Mouse (Mus musculus): ENCODE data around the gene Loxl1. TPM values are rescaled to one million over a fixed set of nuclear protein-coding genes. Genes with fewer than 3 reads are reported as not detected.

The Loxl1 gene
- polyA plus RNA-seq, 1 experiment from 2014 or later, result 33.4 TPM

DNA sequence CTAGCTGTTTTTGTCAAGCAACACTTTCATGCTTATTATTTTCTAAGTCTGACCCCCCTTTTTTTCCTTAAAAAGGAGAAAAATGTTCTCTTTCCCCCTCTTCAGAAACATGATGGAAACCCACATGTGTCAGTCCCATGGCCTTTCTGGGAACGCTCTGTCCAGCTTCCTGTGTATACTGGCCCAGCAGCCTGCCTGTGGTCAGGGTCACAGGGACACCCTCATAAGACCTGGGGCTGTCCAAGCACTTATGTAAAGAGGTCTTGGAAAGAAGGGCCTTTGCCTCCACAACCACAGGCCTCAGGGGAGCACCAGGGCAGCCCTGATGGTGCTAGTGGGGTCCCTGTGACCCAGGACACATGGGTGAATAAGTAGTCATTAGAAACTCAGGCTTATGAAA lies 23.9 kb downstream of the Loxl1 start:
- no peak overlapping the region for H3K4me2 ChIP-seq (ENCODE audit: low read depth, low read length)
- H3K9ac ChIP-seq (ENCODE audit: low read length), result no peak overlapping the region
- no peak overlapping the region for H3K27ac ChIP-seq (ENCODE audit: low read length)
- 76% methylated on average over 1 of the region's 1 CpGs for WGBS
- no peaks in the 10 kb centered on the region for H3K27me3 ChIP-seq (ENCODE audit: control insufficient read depth, insufficient read depth, low read length)
- ATAC-seq (ENCODE audit: insufficient read depth, low FRiP score), result no peak
- no peaks in the 10 kb centered on the region for H3K9me3 ChIP-seq (replicated peaks; ENCODE audit: control insufficient read depth, low read length)
- H3K4me3 ChIP-seq (replicated peaks; ENCODE audit: low read length), result no peak overlapping the region
- H3K36me3 ChIP-seq (ENCODE audit: control insufficient read depth, insufficient read depth, low read length), result no peaks in the 10 kb centered on the region; the same call in 1 of the 2 replicates
- H3K4me1 ChIP-seq (ENCODE audit: control insufficient read depth, insufficient read depth, low read length), result no peaks in the 10 kb centered on the region

DNA sequence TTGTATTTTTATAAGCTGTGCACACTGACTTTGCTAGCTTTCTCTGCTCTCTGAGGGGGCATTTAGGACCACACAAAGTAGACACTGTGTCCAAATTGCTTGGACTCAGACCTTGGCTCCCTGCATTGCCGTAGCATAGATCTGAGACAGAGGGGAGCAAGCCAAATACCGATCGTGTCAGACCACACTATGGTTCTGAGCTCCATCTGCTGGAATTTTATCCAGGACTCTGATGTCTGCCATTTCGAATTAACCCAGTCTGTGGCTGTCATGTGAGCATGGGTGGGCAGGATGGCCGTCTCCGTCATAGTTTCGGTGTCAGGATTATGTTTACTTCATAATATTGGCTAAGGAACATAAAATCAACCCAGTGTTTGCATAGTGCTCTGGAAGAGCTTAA lies 29.6 kb downstream of the Loxl1 start:
- Histone ChIP-seq H3K4me2 (ENCODE audit: low read depth, low read length) (no peak overlapping the region), H3K27me3 (ENCODE audit: control insufficient read depth, insufficient read depth, low read length) (no peaks in the 10 kb centered on the region), H3K4me1 (ENCODE audit: control insufficient read depth, insufficient read depth, low read length) (peaks cover 3% of the 10 kb centered on the region; the same call in 1 of the 2 replicates), H3K36me3 (ENCODE audit: control insufficient read depth, insufficient read depth, low read length) (no peaks in the 10 kb centered on the region), H3K4me3 (replicated peaks; ENCODE audit: low read length) (no peak overlapping the region), H3K27ac (ENCODE audit: low read length) (no peak overlapping the region), H3K9ac (ENCODE audit: low read length) (no peak overlapping the region), H3K9me3 (replicated peaks; ENCODE audit: control insufficient read depth, low read length) (no peaks in the 10 kb centered on the region)
- 47% methylated on average over 7 of the region's 7 CpGs for WGBS
- ATAC-seq (ENCODE audit: insufficient read depth, low FRiP score), result no peak

DNA sequence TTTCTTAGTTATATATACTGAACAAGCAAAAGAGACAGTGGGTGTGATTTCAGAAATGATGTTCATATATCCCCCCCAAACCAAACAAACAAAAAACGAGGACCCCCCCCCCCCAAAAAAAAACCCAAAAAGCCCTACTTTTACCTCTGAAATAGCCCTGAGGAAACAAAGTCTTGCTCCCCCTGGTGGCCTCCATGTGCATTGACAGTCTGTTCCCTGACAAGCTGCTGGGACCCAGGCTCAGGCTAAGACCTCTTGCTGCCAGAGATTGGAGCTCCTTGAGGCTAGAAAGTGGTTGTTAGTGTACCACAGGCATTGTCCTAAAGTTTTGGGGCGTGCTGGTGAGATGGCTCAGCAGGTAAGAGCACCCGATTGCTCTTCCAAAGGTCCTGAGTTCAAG lies 31.4 kb downstream of the Loxl1 start:
- no peak for ATAC-seq (ENCODE audit: insufficient read depth, low FRiP score)
- Histone ChIP-seq H3K27me3 (ENCODE audit: control insufficient read depth, insufficient read depth, low read length) (no peaks in the 10 kb centered on the region), H3K9ac (ENCODE audit: low read length) (no peak overlapping the region), H3K4me1 (ENCODE audit: control insufficient read depth, insufficient read depth, low read length) (peaks cover 3% of the 10 kb centered on the region; the same call in 1 of the 2 replicates), H3K27ac (ENCODE audit: low read length) (no peak overlapping the region), H3K9me3 (replicated peaks; ENCODE audit: control insufficient read depth, low read length) (no peaks in the 10 kb centered on the region), H3K4me2 (ENCODE audit: low read depth, low read length) (no peak overlapping the region), H3K4me3 (replicated peaks; ENCODE audit: low read length) (no peak overlapping the region), H3K36me3 (ENCODE audit: control insufficient read depth, insufficient read depth, low read length) (no peaks in the 10 kb centered on the region)
- WGBS, result 56% methylated on average over 3 of the region's 3 CpGs

DNA sequence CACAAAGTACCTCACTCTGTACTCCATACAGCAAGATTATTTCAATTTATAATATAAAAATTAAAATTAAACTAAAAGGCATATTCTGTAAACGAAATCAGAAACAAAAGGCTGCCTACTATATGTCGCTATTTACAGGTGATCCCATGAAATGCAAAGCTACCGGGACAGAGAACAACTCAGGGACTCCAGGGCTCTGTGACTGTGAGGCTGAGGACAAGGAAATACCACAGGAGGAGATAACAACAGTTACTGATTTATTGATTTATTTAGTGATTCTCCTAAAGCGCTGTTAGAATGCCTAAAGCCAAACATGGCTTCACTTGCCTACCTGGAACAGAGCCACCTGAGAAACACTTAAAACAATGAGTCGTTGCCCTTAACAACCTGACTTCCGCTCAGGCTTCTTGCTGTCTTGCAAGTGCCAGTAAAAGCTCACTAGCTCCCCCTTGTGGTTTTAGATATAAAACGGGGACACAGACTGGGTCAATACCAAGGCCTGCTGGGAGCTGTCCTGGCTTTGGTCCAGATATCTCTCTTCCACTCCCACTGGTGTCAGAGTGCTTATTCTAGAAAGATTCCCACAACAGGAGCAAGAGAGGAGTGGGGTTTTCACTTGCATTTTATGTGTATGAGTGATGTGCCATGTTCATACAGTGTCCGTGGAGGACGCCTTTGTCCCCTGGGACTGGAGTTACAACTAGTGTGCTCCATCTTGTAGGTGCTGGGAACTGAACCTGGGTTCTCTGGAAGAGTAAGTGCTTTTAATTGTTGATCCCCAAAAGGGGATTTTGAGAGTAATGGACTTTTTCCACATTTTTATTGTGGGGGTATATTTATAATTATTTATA lies 32.5 kb downstream of the Loxl1 start:
- H3K4me2 ChIP-seq (ENCODE audit: low read depth, low read length), result no peak overlapping the region
- peak; percentile 58 for ATAC-seq (ENCODE audit: insufficient read depth, low FRiP score)
- no peak overlapping the region for H3K4me3 ChIP-seq (replicated peaks; ENCODE audit: low read length)
- H3K9me3 ChIP-seq (replicated peaks; ENCODE audit: control insufficient read depth, low read length), result no peaks in the 10 kb centered on the region
- H3K36me3 ChIP-seq (ENCODE audit: control insufficient read depth, insufficient read depth, low read length), result no peaks in the 10 kb centered on the region
- 38% methylated on average over 9 of the region's 9 CpGs for WGBS
- peaks cover 7% of the 10 kb centered on the region for H3K4me1 ChIP-seq (ENCODE audit: control insufficient read depth, insufficient read depth, low read length)
- H3K27ac ChIP-seq (ENCODE audit: low read length), result no peak overlapping the region
- no peaks in the 10 kb centered on the region for H3K27me3 ChIP-seq (ENCODE audit: control insufficient read depth, insufficient read depth, low read length)
- H3K9ac ChIP-seq (ENCODE audit: low read length), result no peak overlapping the region

DNA sequence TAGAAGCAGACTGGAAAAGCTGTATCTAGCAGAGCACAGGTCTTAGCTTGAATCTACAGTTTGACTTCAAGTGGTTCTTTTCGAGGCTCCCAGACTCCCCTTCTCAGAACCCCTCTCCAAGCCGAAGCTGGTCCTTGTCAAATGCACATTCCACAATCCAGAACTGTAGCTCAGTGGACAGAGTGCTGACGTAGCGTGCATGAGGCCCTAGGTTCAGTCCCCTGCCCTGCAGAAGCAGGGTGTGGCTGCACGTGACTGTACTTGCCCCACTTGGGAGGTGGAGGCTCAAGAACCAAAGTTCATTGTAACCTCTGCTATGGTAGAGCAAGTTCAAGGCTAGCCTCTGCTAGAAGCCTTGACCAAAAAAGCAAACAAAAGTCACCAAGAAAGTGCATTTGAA lies 33.2 kb downstream of the Loxl1 start:
- no peaks in the 10 kb centered on the region for H3K9me3 ChIP-seq (replicated peaks; ENCODE audit: control insufficient read depth, low read length)
- peak; percentile 61; the same call in 1 of the 2 replicates for ATAC-seq (ENCODE audit: insufficient read depth, low FRiP score)
- 47% methylated on average over 5 of the region's 5 CpGs for WGBS

DNA sequence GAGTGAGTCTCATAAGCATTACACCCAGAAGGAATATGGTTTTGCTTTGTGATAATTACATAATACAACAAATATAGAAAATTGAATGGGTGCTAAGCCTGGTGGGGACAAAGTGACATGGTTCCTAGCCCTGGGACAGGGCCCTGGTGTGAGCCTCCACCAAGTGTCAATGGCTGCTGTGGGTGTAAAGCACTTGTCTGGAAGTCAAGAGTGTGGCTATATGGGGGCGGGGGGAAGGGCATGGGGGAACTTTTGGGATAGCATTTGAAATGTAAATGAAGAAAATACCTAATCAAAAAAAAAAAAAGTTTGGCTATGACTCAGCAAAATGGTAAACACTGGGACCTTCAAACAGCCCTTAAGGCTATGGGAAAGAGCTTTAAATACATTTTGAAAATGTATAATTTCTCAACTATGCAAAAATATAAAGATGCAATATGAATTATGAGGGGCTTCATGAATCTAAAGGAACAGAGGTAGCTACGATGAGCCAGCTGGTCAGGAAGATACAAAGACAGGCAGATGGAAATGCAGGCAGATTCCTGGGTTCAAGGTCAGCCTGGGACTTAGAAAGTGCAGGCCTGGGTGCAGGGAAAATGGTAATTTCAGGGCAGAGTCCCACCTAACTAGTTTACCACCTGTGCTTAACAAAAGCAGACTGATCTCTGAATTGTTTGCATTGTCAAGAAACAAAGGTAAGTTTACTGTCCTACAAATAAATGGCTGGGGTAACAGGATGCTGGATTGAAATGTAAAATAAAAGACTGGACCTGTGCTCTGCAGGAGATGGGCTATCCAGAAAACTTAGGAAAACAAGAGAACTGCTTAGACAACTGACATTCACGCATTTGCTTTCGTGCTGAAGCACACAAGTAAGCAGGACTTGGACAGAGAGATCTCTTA lies 33.9 kb downstream of the Loxl1 start:
- Histone ChIP-seq H3K4me1 (ENCODE audit: control insufficient read depth, insufficient read depth, low read length) (peaks cover 18% of the 10 kb centered on the region), H3K27me3 (ENCODE audit: control insufficient read depth, insufficient read depth, low read length) (no peaks in the 10 kb centered on the region), H3K9ac (ENCODE audit: low read length) (no peak overlapping the region), H3K4me3 (replicated peaks; ENCODE audit: low read length) (no peak overlapping the region), H3K4me2 (ENCODE audit: low read depth, low read length) (no peak overlapping the region), H3K27ac (ENCODE audit: low read length) (no peak overlapping the region), H3K9me3 (replicated peaks; ENCODE audit: control insufficient read depth, low read length) (no peaks in the 10 kb centered on the region), H3K36me3 (ENCODE audit: control insufficient read depth, insufficient read depth, low read length) (no peaks in the 10 kb centered on the region)
- no peak for ATAC-seq (ENCODE audit: insufficient read depth, low FRiP score)
- WGBS, result 68% methylated on average over 4 of the region's 4 CpGs

More for the DNA sequence above, 33.2 kb downstream of the Loxl1 start:
- Histone ChIP-seq H3K4me1 (ENCODE audit: control insufficient read depth, insufficient read depth, low read length) (peaks cover 14% of the 10 kb centered on the region), H3K36me3 (ENCODE audit: control insufficient read depth, insufficient read depth, low read length) (no peaks in the 10 kb centered on the region), H3K9ac (ENCODE audit: low read length) (no peak overlapping the region), H3K4me2 (ENCODE audit: low read depth, low read length) (no peak overlapping the region), H3K27me3 (ENCODE audit: control insufficient read depth, insufficient read depth, low read length) (no peaks in the 10 kb centered on the region), H3K4me3 (replicated peaks; ENCODE audit: low read length) (no peak overlapping the region), H3K27ac (ENCODE audit: low read length) (no peak overlapping the region)

DNA sequence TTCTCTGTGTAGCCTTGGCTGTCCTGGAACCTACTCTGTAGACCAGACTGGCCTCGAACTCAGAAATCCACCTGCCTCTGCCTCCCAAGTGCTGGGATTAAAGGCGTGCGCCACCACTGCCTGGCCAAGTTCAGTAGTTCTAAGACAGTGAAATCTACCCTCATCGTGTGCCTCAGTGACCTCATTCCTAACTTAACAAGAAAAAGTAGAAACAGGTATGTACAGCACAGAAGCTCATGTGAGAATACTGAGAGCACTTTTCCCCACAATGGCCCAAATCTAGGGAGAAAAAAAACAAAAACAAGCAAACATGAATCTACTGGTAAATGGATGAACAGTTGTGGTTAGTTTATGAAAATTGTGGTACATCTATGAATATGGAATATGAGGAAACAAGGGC lies 34.7 kb downstream of the Loxl1 start:
- Histone ChIP-seq H3K9me3 (replicated peaks; ENCODE audit: control insufficient read depth, low read length) (no peaks in the 10 kb centered on the region), H3K4me3 (replicated peaks; ENCODE audit: low read length) (no peak overlapping the region), H3K27ac (ENCODE audit: low read length) (no peak overlapping the region), H3K27me3 (ENCODE audit: control insufficient read depth, insufficient read depth, low read length) (no peaks in the 10 kb centered on the region), H3K36me3 (ENCODE audit: control insufficient read depth, insufficient read depth, low read length) (no peaks in the 10 kb centered on the region), H3K4me2 (ENCODE audit: low read depth, low read length) (no peak overlapping the region), H3K4me1 (ENCODE audit: control insufficient read depth, insufficient read depth, low read length) (peaks cover 18% of the 10 kb centered on the region), H3K9ac (ENCODE audit: low read length) (no peak overlapping the region)
- 93% methylated on average over 4 of the region's 4 CpGs for WGBS
- no peak for ATAC-seq (ENCODE audit: insufficient read depth, low FRiP score)

DNA sequence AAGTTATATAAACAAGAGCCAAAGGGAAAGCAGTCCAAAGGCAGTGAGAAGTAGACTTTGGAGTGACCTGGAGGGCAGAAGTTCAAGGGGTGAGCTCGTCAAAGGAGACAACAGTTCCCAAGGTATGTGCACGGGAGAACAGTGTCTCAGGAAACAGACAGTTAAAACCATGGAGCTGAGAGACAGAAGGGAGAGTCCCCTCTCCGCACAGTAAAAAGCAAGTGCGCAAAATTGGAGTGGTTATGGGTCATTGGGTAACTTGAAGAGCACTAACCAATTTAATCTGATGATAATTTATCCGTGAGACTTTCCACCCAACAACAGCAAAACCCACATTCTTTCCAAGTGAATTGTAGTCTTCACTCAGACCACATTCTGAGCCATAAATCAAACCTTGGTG lies 36.6 kb downstream of the Loxl1 start:
- no peak overlapping the region for H3K27ac ChIP-seq (ENCODE audit: low read length)
- 68% methylated on average over 5 of the region's 5 CpGs for WGBS

DNA sequence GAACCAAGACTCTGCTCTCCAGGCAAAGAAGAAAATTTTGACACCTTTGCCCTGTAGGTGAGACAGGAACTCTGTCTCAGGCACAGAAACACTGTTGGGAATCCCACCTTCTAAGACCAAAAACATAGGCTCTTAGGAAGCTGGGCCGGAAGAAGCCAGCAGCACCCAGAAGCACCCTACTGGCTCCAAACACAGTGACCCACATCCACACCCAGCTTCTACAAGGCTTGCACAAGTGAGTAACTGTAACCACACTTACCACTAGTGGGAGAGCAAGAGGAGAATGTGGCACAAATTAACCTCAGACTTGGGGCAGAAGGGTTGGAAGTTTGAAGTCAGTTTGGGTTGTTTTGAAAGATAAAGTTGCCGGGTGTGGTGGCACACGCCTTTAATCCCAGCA lies 37.2 kb downstream of the Loxl1 start:
- ATAC-seq (ENCODE audit: insufficient read depth, low FRiP score), result no peak
- Histone ChIP-seq H3K4me2 (ENCODE audit: low read depth, low read length) (peak overlapping the region; percentile 31), H3K9ac (ENCODE audit: low read length) (no peak overlapping the region)

More for the DNA sequence above, 36.6 kb downstream of the Loxl1 start:
- Histone ChIP-seq H3K9me3 (replicated peaks; ENCODE audit: control insufficient read depth, low read length) (no peaks in the 10 kb centered on the region), H3K4me2 (ENCODE audit: low read depth, low read length) (no peak overlapping the region), H3K4me1 (ENCODE audit: control insufficient read depth, insufficient read depth, low read length) (peaks cover 18% of the 10 kb centered on the region), H3K9ac (ENCODE audit: low read length) (no peak overlapping the region), H3K4me3 (replicated peaks; ENCODE audit: low read length) (no peak overlapping the region), H3K27me3 (ENCODE audit: control insufficient read depth, insufficient read depth, low read length) (no peaks in the 10 kb centered on the region), H3K36me3 (ENCODE audit: control insufficient read depth, insufficient read depth, low read length) (no peaks in the 10 kb centered on the region)
- ATAC-seq (ENCODE audit: insufficient read depth, low FRiP score), result no peak

More for the DNA sequence above, 37.2 kb downstream of the Loxl1 start:
- no peaks in the 10 kb centered on the region for H3K9me3 ChIP-seq (replicated peaks; ENCODE audit: control insufficient read depth, low read length)
- 75% methylated on average over 3 of the region's 3 CpGs for WGBS
- H3K27ac ChIP-seq (ENCODE audit: low read length), result peak overlapping the region; percentile 83
- H3K27me3 ChIP-seq (ENCODE audit: control insufficient read depth, insufficient read depth, low read length), result no peaks in the 10 kb centered on the region
- peaks cover 18% of the 10 kb centered on the region for H3K4me1 ChIP-seq (ENCODE audit: control insufficient read depth, insufficient read depth, low read length)
- no peak overlapping the region for H3K4me3 ChIP-seq (replicated peaks; ENCODE audit: low read length)
- no peaks in the 10 kb centered on the region for H3K36me3 ChIP-seq (ENCODE audit: control insufficient read depth, insufficient read depth, low read length)

All from stomach, embryonic 16.5 days (tissue).